8 mouse cellular contexts compared by ENCODE assay signal in the genomic region with DNA sequence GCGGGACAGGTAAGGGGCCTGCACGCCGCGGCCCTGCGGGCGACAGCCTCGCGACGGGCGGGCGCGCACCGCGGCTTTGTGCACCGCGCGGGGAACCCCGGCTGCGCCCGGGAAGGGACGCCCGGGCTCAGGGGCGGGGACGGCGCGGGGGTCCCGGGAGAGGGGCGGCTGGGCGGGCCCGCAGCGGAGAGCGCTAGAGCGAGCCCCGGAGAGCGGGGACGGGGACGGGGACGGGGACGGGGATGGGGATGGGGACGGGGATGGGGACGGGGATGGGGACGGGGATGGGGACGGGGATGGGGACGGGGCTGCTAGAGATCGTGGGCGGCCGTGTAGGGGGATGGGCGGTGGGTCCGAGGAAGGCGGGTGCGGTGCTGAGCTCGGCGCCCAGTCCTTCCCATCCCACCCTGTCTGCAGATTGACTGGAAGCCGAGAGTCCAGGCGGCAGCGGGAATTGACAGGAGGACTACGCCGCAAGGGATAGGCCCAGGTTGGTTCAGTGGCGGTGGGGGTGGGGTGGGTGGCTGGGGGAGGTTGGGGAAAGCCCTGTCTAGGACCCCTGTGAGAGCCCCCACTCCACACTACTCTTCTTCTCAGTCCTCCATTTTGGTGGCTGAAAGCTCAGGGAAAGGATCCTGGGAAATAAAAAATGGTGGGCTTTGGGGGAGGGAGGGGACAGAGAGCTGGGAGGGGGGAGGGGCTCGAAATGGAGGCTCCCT. TPM values are rescaled to one million over a fixed set of nuclear protein-coding genes. Genes with fewer than 3 reads are reported as not detected.
DNase-seq lines count a peak whose midpoint lies in the region; ATAC-seq and TF ChIP-seq lines count a peak whose summit lies in the region.
"Not testable (repeated sequence)": the region's sequence is repeated elsewhere in the genome, so short reads cannot be mapped to it uniquely, and the experiment has no call there.

No protein-coding gene starts in this region.

- peak overlapping the region; percentile 43 for H3K9ac ChIP-seq in ES-E14 (ENCODE audit: insufficient read depth, low read depth, low read length, poor library complexity, severe bottlenecking)
- H3K9ac ChIP-seq in forebrain, embryonic 11.5 days (ENCODE audit: low read length): peak overlapping the region; percentile 37
- H3K9ac ChIP-seq in lung, embryonic 14.5 days: peak overlapping the region; percentile 56
- peak overlapping the region; percentile 61 for H3K9ac ChIP-seq in neural tube, embryonic 12.5 days

- DNase-seq in ES-E14 (ENCODE audit: low read depth, low spot score): peak; percentile 29
- peak; percentile 34 for DNase-seq in cerebellum, adult 9-11 months
- peak; percentile 57 for DNase-seq in forebrain, embryonic 11.5 days (ENCODE audit: low spot score)
- DNase-seq in hindbrain, embryonic 10.5 days (ENCODE audit: low spot score): peak; percentile 29
- not testable (repeated sequence) for DNase-seq in layer of hippocampus, adult 2 months (ENCODE audit: low spot score in 2 of 2)
- DNase-seq in lung, embryonic 14.5 days: peak; percentile 39
- DNase-seq in thymus, postnatal 25 days: peak; percentile 3

- not testable (repeated sequence) for H3K4me1 ChIP-seq in ES-E14 (ENCODE audit: control insufficient read depth in 2 of 2, insufficient read depth in 2 of 2, low read length in 2 of 2, poor library complexity in 1 of 2); forebrain, embryonic 11.5 days (replicated peaks; ENCODE audit: control insufficient read depth, insufficient read depth, low read length); lung, embryonic 14.5 days (ENCODE audit: insufficient read depth); neural tube, embryonic 12.5 days
- peaks cover 14% of the 10 kb centered on the region for H3K4me1 ChIP-seq in hindbrain, embryonic 10.5 days (replicated peaks)

- H3K4me2 ChIP-seq in forebrain, embryonic 11.5 days (ENCODE audit: low read depth, low read length, severe bottlenecking): peak overlapping the region; percentile 42; the same call in 1 of the 2 replicates
- H3K4me2 ChIP-seq in lung, embryonic 14.5 days: peak overlapping the region; percentile 55
- H3K4me2 ChIP-seq in neural tube, embryonic 12.5 days (replicated peaks): peak overlapping the region; percentile 56

- H3K36me3 ChIP-seq in ES-E14 (ENCODE audit: control insufficient read depth, insufficient read depth, low read length, poor library complexity, severe bottlenecking): peaks cover 11% of the 10 kb centered on the region
- H3K36me3 ChIP-seq in forebrain, embryonic 11.5 days (ENCODE audit: control insufficient read depth, insufficient read depth, low read length); hindbrain, embryonic 10.5 days; neural tube, embryonic 12.5 days: not testable (repeated sequence)
- H3K36me3 ChIP-seq in lung, embryonic 14.5 days (ENCODE audit: insufficient read depth): peaks cover 11% of the 10 kb centered on the region

- H3K9me3 ChIP-seq in ES-E14 (ENCODE audit: control insufficient read depth, insufficient read depth, low read depth, low read length); forebrain, embryonic 11.5 days (ENCODE audit: control insufficient read depth, low read length); hindbrain, embryonic 10.5 days; lung, embryonic 14.5 days (ENCODE audit: low read depth, low read length); neural tube, embryonic 12.5 days: not testable (repeated sequence)

- in situ Hi-C loops in ES-E14 (cut with MboI; ENCODE audit: low sequenced_read_pairs in 2 of 2, unreplicated experiment in 2 of 2): not testable (repeated sequence)

- TF ChIP-seq CTCF in layer of hippocampus, adult 2 months (conservative IDR thresholded peaks at IDR 0.05); lung, embryonic 14.5 days (IDR thresholded peaks at IDR 0.05; ENCODE audit: low read depth): not testable (repeated sequence)

- 16% methylated on average over 20 of the region's 60 CpGs for WGBS in forebrain, embryonic 11.5 days
- WGBS in hindbrain, embryonic 10.5 days: 11% methylated on average over 16 of the region's 60 CpGs
- 0% methylated on average over 2 of the region's 60 CpGs for WGBS in lung, embryonic 14.5 days
- 19% methylated on average over 16 of the region's 60 CpGs for WGBS in neural tube, embryonic 12.5 days

- H3K4me3 ChIP-seq in ES-E14 (ENCODE audit: insufficient read depth in 1 of 2, low read depth in 1 of 2, low read length in 2 of 2, poor library complexity in 1 of 2, severe bottlenecking in 1 of 2): peak overlapping the region; percentile 73 to 77
- H3K4me3 ChIP-seq in forebrain, embryonic 11.5 days (ENCODE audit: low read depth, low read length): peak overlapping the region; percentile 36
- peak overlapping the region; percentile 56 for H3K4me3 ChIP-seq in hindbrain, embryonic 10.5 days
- peak overlapping the region; percentile 47 for H3K4me3 ChIP-seq in layer of hippocampus, adult 2 months
- H3K4me3 ChIP-seq in lung, embryonic 14.5 days (ENCODE audit: low read depth, low read length): peak overlapping the region; percentile 45
- H3K4me3 ChIP-seq in neural tube, embryonic 12.5 days: peak overlapping the region; percentile 44

- not testable (repeated sequence) for H3K27me3 ChIP-seq in forebrain, embryonic 11.5 days (ENCODE audit: control insufficient read depth, insufficient read depth, low read length); hindbrain, embryonic 10.5 days (ENCODE audit: insufficient read depth, poor library complexity, severe bottlenecking); lung, embryonic 14.5 days (ENCODE audit: insufficient read depth, low read length); neural tube, embryonic 12.5 days (replicated peaks)

- peak; percentile 57 for ATAC-seq in forebrain, embryonic 11.5 days (replicated peaks; ENCODE audit: low FRiP score)
- peak; percentile 59 for ATAC-seq in lung, embryonic 14.5 days (ENCODE audit: insufficient read depth)
- peak; percentile 83 for ATAC-seq in neural tube, embryonic 12.5 days (ENCODE audit: low FRiP score, low read depth)

- peak overlapping the region; percentile 74; the same call in 1 of the 2 replicates for H3K27ac ChIP-seq in ES-E14 (ENCODE audit: insufficient read depth, low read depth, low read length, poor library complexity, severe bottlenecking)
- not testable (repeated sequence) for H3K27ac ChIP-seq in forebrain, embryonic 11.5 days (ENCODE audit: low read depth, low read length); lung, embryonic 14.5 days (ENCODE audit: low read depth); neural tube, embryonic 12.5 days
- H3K27ac ChIP-seq in hindbrain, embryonic 10.5 days: peak overlapping the region; percentile 84
- H3K27ac ChIP-seq in layer of hippocampus, adult 2 months: peak overlapping the region; percentile 51; the same call in 1 of the 2 replicates

RNA-seq across cellular contexts. Expression of a gene that starts 0.5 kb away (rescaled TPM):
- 358 and 629 TPM in 2 replicates for total RNA-seq in ES-E14 (2012; rRNA removed)
- polyA plus RNA-seq in forebrain, embryonic 11.5 days (2014; fragmentation: Nextera tagmentation; extraction: Ambion mirVana): 662 and 667 TPM in 2 replicates
- 678 and 708 TPM in 2 replicates for polyA plus RNA-seq in hindbrain, embryonic 10.5 days (2016; fragmentation: Nextera tagmentation; extraction: Ambion mirVana)
- 100 to 1,000 TPM; 301 to 311 TPM for total RNA-seq in layer of hippocampus, adult 2 months (2021)
- polyA plus RNA-seq in lung, embryonic 14.5 days (2014; fragmentation: Nextera tagmentation; extraction: Ambion mirVana): 513 and 523 TPM in 2 replicates
- 648 and 661 TPM in 2 replicates for polyA plus RNA-seq in neural tube, embryonic 12.5 days (2016; fragmentation: Nextera tagmentation; extraction: Ambion mirVana)

RNA-seq across cellular contexts. Expression of a gene that starts 25.7 kb away (rescaled TPM):
- total RNA-seq in ES-E14 (2012; rRNA removed): 121 and 243 TPM in 2 replicates
- 376 and 408 TPM in 2 replicates for polyA plus RNA-seq in forebrain, embryonic 11.5 days (2014; fragmentation: Nextera tagmentation; extraction: Ambion mirVana)
- 356 and 368 TPM in 2 replicates for polyA plus RNA-seq in hindbrain, embryonic 10.5 days (2016; fragmentation: Nextera tagmentation; extraction: Ambion mirVana)
- total RNA-seq in layer of hippocampus, adult 2 months (2021): 10 to 100 TPM; 89.7 to 92.3 TPM
- 592 and 639 TPM in 2 replicates for polyA plus RNA-seq in lung, embryonic 14.5 days (2014; fragmentation: Nextera tagmentation; extraction: Ambion mirVana)
- 327 and 338 TPM in 2 replicates for polyA plus RNA-seq in neural tube, embryonic 12.5 days (2016; fragmentation: Nextera tagmentation; extraction: Ambion mirVana)

RNA-seq across cellular contexts. Expression of a gene that starts 55.2 kb away (rescaled TPM):
- total RNA-seq in ES-E14 (2012; rRNA removed): 389 and 461 TPM in 2 replicates
- polyA plus RNA-seq in forebrain, embryonic 11.5 days (2014; fragmentation: Nextera tagmentation; extraction: Ambion mirVana): 135 and 136 TPM in 2 replicates
- polyA plus RNA-seq in hindbrain, embryonic 10.5 days (2016; fragmentation: Nextera tagmentation; extraction: Ambion mirVana): 127 and 147 TPM in 2 replicates
- total RNA-seq in layer of hippocampus, adult 2 months (2021): 10 to 100 TPM; 75.0 to 76.6 TPM
- polyA plus RNA-seq in lung, embryonic 14.5 days (2014; fragmentation: Nextera tagmentation; extraction: Ambion mirVana): 82.9 and 85.9 TPM in 2 replicates
- polyA plus RNA-seq in neural tube, embryonic 12.5 days (2016; fragmentation: Nextera tagmentation; extraction: Ambion mirVana): 117 and 121 TPM in 2 replicates

RNA-seq across cellular contexts. Expression of a gene that starts 56.0 kb away (rescaled TPM):
- 1.2 and 2.8 TPM in 2 replicates for total RNA-seq in ES-E14 (2012; rRNA removed)
- polyA plus RNA-seq in forebrain, embryonic 11.5 days (2014; fragmentation: Nextera tagmentation; extraction: Ambion mirVana): 1.1 and 1.2 TPM in 2 replicates
- polyA plus RNA-seq in hindbrain, embryonic 10.5 days (2016; fragmentation: Nextera tagmentation; extraction: Ambion mirVana): 0.37 and 1.00 TPM in 2 replicates
- 1 to 10 TPM; 2.1 to 2.4 TPM for total RNA-seq in layer of hippocampus, adult 2 months (2021)
- polyA plus RNA-seq in lung, embryonic 14.5 days (2014; fragmentation: Nextera tagmentation; extraction: Ambion mirVana): 0.20 and 0.51 TPM in 2 replicates
- 4.4 and 5.9 TPM in 2 replicates for polyA plus RNA-seq in neural tube, embryonic 12.5 days (2016; fragmentation: Nextera tagmentation; extraction: Ambion mirVana)
